Mouse (Mus musculus) telencephalon, adult 2 months (tissue): ENCODE data around the gene 4833427G06Rik.
"Not testable (repeated sequence)": the region's sequence is repeated elsewhere in the genome, so short reads cannot be mapped to it uniquely, and the experiment has no call there.

Experiments used
- DNase-seq: peaks from one replicate; pipeline ENCODE4 v3.0.0-alpha.2; 2011; ENCODE audit warnings: low read depth, low spot score

The 4833427G06Rik gene

GRCm38 (mm10) chr9:51101756-51102425, at the start of gene 4833427G06Rik:
Gene 4833427G06Rik (minus strand): TSS chr9:51102078.
- no peak for DNase-seq

GRCm38 (mm10) chr9:51147294-51147693, 45.4 kb upstream of the 4833427G06Rik start:
- no peak for DNase-seq

- DNase-seq: no peak
These were observed 44.6 kb upstream of the 4833427G06Rik start for GRCm38 (mm10) chr9:51146496-51146895.

- DNase-seq: no peak
These were observed 42.3 kb upstream of the 4833427G06Rik start for GRCm38 (mm10) chr9:51144218-51144617.

- no peak for DNase-seq
These were observed 41.6 kb upstream of the 4833427G06Rik start for GRCm38 (mm10) chr9:51143437-51143836.

GRCm38 (mm10) chr9:51140711-51141110, 38.8 kb upstream of the 4833427G06Rik start:
- no peak for DNase-seq

- DNase-seq: not testable (repeated sequence)
These were observed 37.5 kb upstream of the 4833427G06Rik start for GRCm38 (mm10) chr9:51139401-51139800.

GRCm38 (mm10) chr9:51138301-51138700, 36.4 kb upstream of the 4833427G06Rik start:
- no peak for DNase-seq

GRCm38 (mm10) chr9:51137836-51138235, 36.0 kb upstream of the 4833427G06Rik start:
- no peak for DNase-seq

GRCm38 (mm10) chr9:51137432-51137831, 35.6 kb upstream of the 4833427G06Rik start:
- no peak for DNase-seq

- DNase-seq: no peak
These were observed 35.1 kb upstream of the 4833427G06Rik start for GRCm38 (mm10) chr9:51136985-51137384.

- no peak for DNase-seq
These were observed 12.9 kb upstream of the 4833427G06Rik start for GRCm38 (mm10) chr9:51114767-51115166.

GRCm38 (mm10) chr9:51105751-51106150, 3.9 kb upstream of the 4833427G06Rik start:
- no peak for DNase-seq

GRCm38 (mm10) chr9:51103808-51104514, 2.1 kb upstream of the 4833427G06Rik start:
- no peak for DNase-seq

- DNase-seq: no peak
These were observed 1.3 kb upstream of the 4833427G06Rik start for GRCm38 (mm10) chr9:51102963-51103807.

GRCm38 (mm10) chr9:51096306-51096705, 5.6 kb downstream of the 4833427G06Rik start:
- no peak for DNase-seq

GRCm38 (mm10) chr9:51093697-51094096, 8.2 kb downstream of the 4833427G06Rik start:
- DNase-seq: no peak

- DNase-seq: no peak
These were observed 20.3 kb downstream of the 4833427G06Rik start for GRCm38 (mm10) chr9:51081614-51082013.

- no peak for DNase-seq
These were observed 24.9 kb downstream of the 4833427G06Rik start, which contains the start of gene Layn for GRCm38 (mm10) chr9:51076979-51077315. Gene Layn (minus strand): TSS chr9:51077094.

- no peak for DNase-seq
These were observed 25.4 kb downstream of the 4833427G06Rik start for GRCm38 (mm10) chr9:51076300-51076978.

- peak; percentile 31 for DNase-seq
These were observed 26.1 kb downstream of the 4833427G06Rik start for GRCm38 (mm10) chr9:51075780-51076179.

GRCm38 (mm10) chr9:51070801-51071200, 31.1 kb downstream of the 4833427G06Rik start:
- DNase-seq: no peak
